24 mouse cellular contexts compared by ENCODE assay signal in genomic region chr14:31115522-31115921, GRCm38 (mm10). TPM values are rescaled to one million over a fixed set of nuclear protein-coding genes. Genes with fewer than 3 reads are reported as not detected.
DNase-seq lines count a peak whose midpoint lies in the region; ATAC-seq and TF ChIP-seq lines count a peak whose summit lies in the region.
"Had no signal": no experiment of that assay in that cellular context is flagged by ENCODE, and none has a peak within 500 bp of the region (broad histone marks: within the 10 kb centered on the region; RNA-seq: fewer than 3 reads in every experiment).

No protein-coding gene starts in this region.

- TF ChIP-seq CTCF in intestine, postnatal 0 days (IDR thresholded peaks at IDR 0.05; ENCODE audit: low read depth), result no peak

- DNase-seq in kidney, adult 9 months, result peak; percentile 49
- no peak for DNase-seq in kidney, adult 8-10 months
- no peak for DNase-seq in liver, embryonic 13.5 days
- no peak for DNase-seq in liver
- DNase-seq: adrenal gland, adult 8-10 months; adrenal gland, postnatal 14 days; adrenal gland, postnatal 36 days; B cell, adult 2 months; cerebellum, adult 11-12 months; cerebellum, adult 2 months; cerebellum, adult 9-10 months; cerebellum, postnatal 10 days; cerebellum, postnatal 25 days had no signal

- no peak overlapping the region for H3K9ac ChIP-seq in intestine, postnatal 0 days (ENCODE audit: low read depth, low read length)
- no peak overlapping the region for H3K9ac ChIP-seq in intestine, embryonic 16.5 days (ENCODE audit: low read depth, low read length)
- no peak overlapping the region for H3K9ac ChIP-seq in liver, embryonic 13.5 days
- H3K9ac ChIP-seq: embryonic facial prominence, embryonic 12.5 days; forebrain, embryonic 13.5 days; forebrain, embryonic 15.5 days had no signal

- peaks cover 53% of the 10 kb centered on the region for H3K36me3 ChIP-seq in intestine, postnatal 0 days (ENCODE audit: control insufficient read depth, insufficient read depth)
- peaks cover 1% of the 10 kb centered on the region; the same call in 1 of the 2 replicates for H3K36me3 ChIP-seq in intestine, embryonic 16.5 days (ENCODE audit: control insufficient read depth, insufficient read depth, low read length)
- peaks cover 80% of the 10 kb centered on the region for H3K36me3 ChIP-seq in liver, embryonic 13.5 days

- H3K9me3 ChIP-seq in intestine, postnatal 0 days (ENCODE audit: control insufficient read depth), result no peaks in the 10 kb centered on the region
- no peaks in the 10 kb centered on the region for H3K9me3 ChIP-seq in intestine, embryonic 16.5 days (ENCODE audit: control insufficient read depth, low read length)
- H3K9me3 ChIP-seq in liver, embryonic 13.5 days (replicated peaks), result no peaks in the 10 kb centered on the region
- H3K9me3 ChIP-seq: embryonic facial prominence, embryonic 10.5 days; embryonic facial prominence, embryonic 12.5 days; forebrain, embryonic 13.5 days; forebrain, embryonic 15.5 days; G1E had no signal

- no peak overlapping the region for H3K4me2 ChIP-seq in intestine, postnatal 0 days (replicated peaks; ENCODE audit: low read depth)
- no peak overlapping the region for H3K4me2 ChIP-seq in intestine, embryonic 16.5 days (ENCODE audit: low read depth, low read length)
- H3K4me2 ChIP-seq in liver, embryonic 13.5 days, result no peak overlapping the region
- H3K4me2 ChIP-seq: embryonic facial prominence, embryonic 12.5 days; forebrain, embryonic 13.5 days; forebrain, embryonic 15.5 days had no signal

- no peak for ATAC-seq in intestine, postnatal 0 days
- ATAC-seq in intestine, embryonic 16.5 days, result no peak
- ATAC-seq in liver, embryonic 13.5 days (ENCODE audit: low read depth), result no peak
- ATAC-seq: activated CD4-positive, CD25-positive, alpha-beta regulatory T cell, adult 4 months; CD4-positive, CD25-positive, alpha-beta regulatory T cell, adult 4 months; forebrain, embryonic 13.5 days; forebrain, embryonic 15.5 days; Patski had no signal

- 37% methylated on average over 2 of the region's 2 CpGs for WGBS in intestine, postnatal 0 days
- WGBS in intestine, embryonic 16.5 days, result 49% methylated on average over 2 of the region's 2 CpGs
- 42% methylated on average over 2 of the region's 2 CpGs for WGBS in liver, embryonic 13.5 days (ENCODE audit: insufficient replicate concordance)

- H3K27me3 ChIP-seq in intestine, postnatal 0 days (replicated peaks; ENCODE audit: control insufficient read depth, insufficient read depth, low read length), result no peaks in the 10 kb centered on the region
- H3K27me3 ChIP-seq in intestine, embryonic 16.5 days (replicated peaks; ENCODE audit: control insufficient read depth, insufficient read depth, low read length), result no peaks in the 10 kb centered on the region
- no peaks in the 10 kb centered on the region for H3K27me3 ChIP-seq in liver, embryonic 13.5 days
- H3K27me3 ChIP-seq: CH12.LX; embryonic facial prominence, embryonic 12.5 days; forebrain, embryonic 13.5 days; forebrain, embryonic 15.5 days; Patski had no signal

- H3K27ac ChIP-seq in intestine, postnatal 0 days (ENCODE audit: low read depth, low read length), result 0 out of 2 replicates have a peak overlapping the region, but pooled peaks have one; percentile 10
- no peak overlapping the region for H3K27ac ChIP-seq in intestine, embryonic 16.5 days (ENCODE audit: low read length)
- 0 out of 2 replicates have a peak overlapping the region, but pooled peaks have one; percentile 13 for H3K27ac ChIP-seq in liver, embryonic 13.5 days
- H3K27ac ChIP-seq: embryonic facial prominence, embryonic 10.5 days; embryonic facial prominence, embryonic 12.5 days; forebrain, embryonic 13.5 days; forebrain, embryonic 15.5 days had no signal

- H3K4me3 ChIP-seq in intestine, postnatal 0 days (ENCODE audit: low read depth, low read length), result no peak overlapping the region
- no peak overlapping the region for H3K4me3 ChIP-seq in intestine, embryonic 16.5 days (ENCODE audit: low read length)
- no peak overlapping the region for H3K4me3 ChIP-seq in liver, embryonic 13.5 days (replicated peaks)
- H3K4me3 ChIP-seq: embryonic facial prominence, embryonic 10.5 days; embryonic facial prominence, embryonic 12.5 days; forebrain, embryonic 13.5 days; forebrain, embryonic 15.5 days had no signal

- no peaks in the 10 kb centered on the region for H3K4me1 ChIP-seq in intestine, postnatal 0 days (replicated peaks; ENCODE audit: control insufficient read depth, insufficient read depth, low read length)
- no peaks in the 10 kb centered on the region for H3K4me1 ChIP-seq in intestine, embryonic 16.5 days (ENCODE audit: control insufficient read depth, insufficient read depth, low read length)
- H3K4me1 ChIP-seq in liver, embryonic 13.5 days (replicated peaks), result peaks cover 34% of the 10 kb centered on the region
- H3K4me1 ChIP-seq: embryonic facial prominence, embryonic 10.5 days; embryonic facial prominence, embryonic 12.5 days; forebrain, embryonic 13.5 days; forebrain, embryonic 15.5 days had no signal

RNA-seq across cellular contexts. Expression of gene Smim4, which starts 13.2 kb away (rescaled TPM):
- 127 and 132 TPM in 2 replicates for polyA plus RNA-seq in intestine, postnatal 0 days (2015; fragmentation: Nextera tagmentation; extraction: Ambion mirVana)
- polyA plus RNA-seq in intestine, embryonic 16.5 days (2015; fragmentation: Nextera tagmentation; extraction: Ambion mirVana), result 87.6 and 92.2 TPM in 2 replicates
- 81.6 and 90.8 TPM in 2 replicates for polyA plus RNA-seq in liver, embryonic 13.5 days (2015; fragmentation: Nextera tagmentation; extraction: Ambion mirVana)

RNA-seq across cellular contexts. Expression of gene Nt5dc2, which starts 15.3 kb away (rescaled TPM):
- polyA plus RNA-seq in intestine, postnatal 0 days (2015; fragmentation: Nextera tagmentation; extraction: Ambion mirVana), result 31.2 and 34.9 TPM in 2 replicates
- polyA plus RNA-seq in intestine, embryonic 16.5 days (2015; fragmentation: Nextera tagmentation; extraction: Ambion mirVana), result 205 and 208 TPM in 2 replicates
- polyA plus RNA-seq in liver, embryonic 13.5 days (2015; fragmentation: Nextera tagmentation; extraction: Ambion mirVana), result 174 and 196 TPM in 2 replicates
- polyA plus RNA-seq: activated CD4-positive, CD25-positive, alpha-beta regulatory T cell, adult 4 months; CD4-positive, CD25-positive, alpha-beta regulatory T cell, adult 4 months had no signal

RNA-seq across cellular contexts. Expression of gene Stab1, which starts 52.9 kb away (rescaled TPM):
- 20.6 and 23.1 TPM in 2 replicates for polyA plus RNA-seq in intestine, postnatal 0 days (2015; fragmentation: Nextera tagmentation; extraction: Ambion mirVana)
- 19.0 and 24.5 TPM in 2 replicates for polyA plus RNA-seq in intestine, embryonic 16.5 days (2015; fragmentation: Nextera tagmentation; extraction: Ambion mirVana)
- 18.5 and 19.2 TPM in 2 replicates for polyA plus RNA-seq in liver, embryonic 13.5 days (2015; fragmentation: Nextera tagmentation; extraction: Ambion mirVana)
- polyA plus RNA-seq: G1E had no signal
